Mouse (Mus musculus) kidney, embryonic 16.5 days (tissue): ENCODE results near the gene Cxcl9. TPM values are rescaled to one million over a fixed set of nuclear protein-coding genes. Genes with fewer than 3 reads are reported as not detected.
A peak's percentile ranks its signal among the peaks of the same experiment; 100 is the strongest.
"Not testable (repeated sequence)": the region's sequence is repeated elsewhere in the genome, so short reads cannot be mapped to it uniquely, and the experiment has no call there.

Experiments used
- ATAC-seq: fragments of 200-750 bp; cut with Nextera tagmentation; 2 replicates; pipeline ENCODE4 v1.8.0; 2017; ENCODE audit warnings: moderate TSS enrichment; ENCODE audit not compliant: low FRiP score, low TSS enrichment
- H3K27ac ChIP-seq: fragments of 300-500 bp; sonication (generic); 2 replicates; pipeline ENCODE4 v1.5.1; 2014; ENCODE audit warnings: low read length
- H3K27me3 ChIP-seq: fragments of 300-500 bp; sonication (generic); 2 replicates; pipeline ENCODE4 v1.6.1; 2014; ENCODE audit warnings: low read length, control low read depth, mixed read lengths; ENCODE audit not compliant: insufficient read depth
- H3K36me3 ChIP-seq: fragments of 300-500 bp; sonication (generic); 2 replicates; pipeline ENCODE4 v1.6.1; 2014; ENCODE audit warnings: low read length, control low read depth, mixed read lengths; ENCODE audit not compliant: insufficient read depth
- H3K4me1 ChIP-seq: fragments of 300-500 bp; sonication (generic); 2 replicates; pipeline ENCODE4 v1.6.1; 2014; ENCODE audit warnings: low read length, control low read depth, mixed read lengths; ENCODE audit not compliant: insufficient read depth
- H3K4me2 ChIP-seq: fragments of 300-500 bp; sonication (generic); replicated peaks from 2 replicates; pipeline ENCODE4 v1.6.1; 2014; ENCODE audit warnings: low read depth, low read length
- H3K4me3 ChIP-seq: fragments of 300-500 bp; sonication (generic); 2 replicates; pipeline ENCODE4 v1.5.1; 2014; ENCODE audit warnings: mild to moderate bottlenecking, low read length
- H3K9ac ChIP-seq: fragments of 300-500 bp; sonication (generic); replicated peaks from 2 replicates; pipeline ENCODE4 v1.6.1; 2014; ENCODE audit warnings: low read length
- H3K9me3 ChIP-seq: fragments of 300-500 bp; sonication (generic); 2 replicates; pipeline ENCODE4 v1.6.1; 2016; ENCODE audit warnings: low read length, control low read depth
- WGBS: fragments of 180-500 bp; shearing (Covaris S2); extraction: QIAGEN DNeasy Blood & Tissue Kit; methylation state at CpG from one replicate; pipeline ENCODE4 v1.1.7; 2014; 5-methylcytosine and 5-hydroxymethylcytosine counted together
- polyA plus RNA-seq: library from polyadenylated mRNA; unstranded; fragments of >200 nt; fragmentation: Nextera tagmentation; extraction: Ambion mirVana; gene quantifications from 2 replicates; pipeline ENCODE4 v1.2.1, GENCODE M21; 2015

Gene Cxcl9
- polyA plus RNA-seq, 1 experiment from 2014 or later = not detected

DNA sequence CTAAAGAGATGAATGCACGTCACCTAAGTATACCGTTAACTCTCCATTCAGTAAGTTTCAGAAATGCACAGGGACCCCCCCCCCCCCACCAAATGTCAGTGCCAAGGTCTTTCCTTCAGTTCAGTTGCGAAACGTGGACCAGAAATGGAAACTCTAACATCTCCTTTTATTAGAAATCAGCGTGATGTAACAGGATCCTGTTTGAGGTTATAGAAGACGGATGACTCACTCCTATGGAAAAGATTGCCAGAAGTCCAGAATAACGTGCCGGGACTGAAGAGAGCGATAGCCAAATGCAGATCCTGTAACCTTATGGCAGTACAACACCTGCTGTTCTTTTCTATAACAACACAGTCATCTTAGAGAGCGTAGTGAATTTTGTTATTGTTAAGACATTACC, 40.5 kb upstream of the Cxcl9 start:
- Histone ChIP-seq H3K27ac (peak overlapping the region; percentile 53; the same call in 1 of the 2 replicates), H3K36me3 (no peaks in the 10 kb centered on the region), H3K4me1 (peaks cover 10% of the 10 kb centered on the region; the same call in 1 of the 2 replicates), H3K9ac (no peak overlapping the region), H3K9me3 (no peaks in the 10 kb centered on the region), H3K27me3 (no peaks in the 10 kb centered on the region), H3K4me2 (no peak overlapping the region), H3K4me3 (no peak overlapping the region)
- no peak for ATAC-seq
- WGBS = 67% methylated on average over 10 of the region's 10 CpGs

DNA sequence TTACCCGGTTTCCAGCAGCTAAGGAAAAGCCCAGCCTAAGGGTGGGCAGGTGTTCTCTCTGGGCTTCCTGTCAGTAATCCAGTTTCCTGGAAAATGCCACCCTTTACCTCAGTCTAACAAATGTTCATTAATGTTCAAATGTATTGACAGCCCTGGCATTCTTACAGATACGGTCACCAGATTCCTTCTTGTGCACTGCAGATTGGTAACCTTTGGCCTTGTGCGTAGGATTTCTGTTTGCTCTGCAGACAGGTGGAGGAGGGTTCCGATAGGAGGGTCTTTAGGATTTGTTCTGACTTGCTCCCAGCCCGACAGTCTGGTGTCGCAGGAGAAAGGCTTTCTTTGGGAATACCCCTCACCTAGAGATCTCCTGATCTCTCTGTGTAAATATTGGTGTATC, 38.7 kb upstream of the Cxcl9 start:
- no peak overlapping the region for H3K9ac ChIP-seq
- 0 out of 2 replicates have a peak, but pooled peaks cover 5% of the 10 kb centered on the region for H3K4me1 ChIP-seq
- no peak overlapping the region for H3K27ac ChIP-seq
- no peaks in the 10 kb centered on the region for H3K36me3 ChIP-seq
- no peak for ATAC-seq
- H3K9me3 ChIP-seq = no peaks in the 10 kb centered on the region
- 45% methylated on average over 6 of the region's 6 CpGs for WGBS
- no peak overlapping the region for H3K4me2 ChIP-seq
- H3K4me3 ChIP-seq = no peak overlapping the region
- H3K27me3 ChIP-seq = no peaks in the 10 kb centered on the region

DNA sequence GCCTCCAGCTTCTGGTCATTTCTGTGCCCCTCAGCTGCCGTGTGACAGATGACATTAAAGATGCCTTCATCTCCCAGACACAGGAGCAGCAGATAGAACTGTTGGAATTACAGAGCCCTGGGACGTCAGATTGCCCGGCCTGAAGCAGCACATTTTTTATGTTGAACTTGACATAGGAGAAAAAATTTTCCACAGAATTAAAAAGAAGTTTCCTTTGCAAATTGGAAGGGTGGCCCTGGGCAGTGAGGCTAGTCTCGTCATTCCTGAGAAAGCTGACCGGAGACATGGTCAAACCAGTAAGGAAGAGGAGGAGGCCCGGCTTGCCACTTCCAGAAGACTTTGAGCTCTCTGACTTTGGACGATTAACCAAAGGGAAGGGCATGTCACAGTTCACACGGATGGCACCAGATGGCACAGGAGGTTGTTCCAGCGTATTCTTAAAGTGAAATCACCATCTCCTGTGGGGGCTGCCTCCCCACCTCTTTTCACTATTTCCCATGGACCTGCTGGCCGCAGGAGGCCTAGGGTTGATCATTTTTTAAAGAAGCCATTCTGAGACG, 37.3 kb upstream of the Cxcl9 start:
- Histone ChIP-seq H3K36me3 (no peaks in the 10 kb centered on the region), H3K4me3 (no peak overlapping the region), H3K4me2 (no peak overlapping the region), H3K27ac (no peak overlapping the region), H3K9ac (no peak overlapping the region), H3K4me1 (no peaks in the 10 kb centered on the region), H3K27me3 (no peaks in the 10 kb centered on the region), H3K9me3 (no peaks in the 10 kb centered on the region)
- 74% methylated on average over 11 of the region's 11 CpGs for WGBS
- ATAC-seq = no peak

DNA sequence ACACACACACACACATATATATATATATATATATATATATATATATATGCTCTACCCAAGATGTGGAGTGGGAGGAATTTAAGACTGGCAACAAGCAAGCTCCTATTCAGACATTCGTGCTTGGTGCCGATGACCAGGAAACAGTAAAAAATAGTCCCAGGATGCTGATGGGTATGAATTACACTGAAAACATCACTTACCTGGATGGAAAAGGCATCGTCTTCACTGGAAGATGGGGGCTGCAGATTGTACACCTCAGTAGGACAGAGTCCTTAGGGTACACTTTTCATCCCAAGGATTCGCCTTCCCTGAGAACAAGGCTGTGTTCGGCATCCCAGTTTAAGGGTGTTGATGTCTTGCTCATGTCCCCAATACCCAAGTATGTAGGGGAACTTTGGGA, 36.1 kb upstream of the Cxcl9 start:
- Histone ChIP-seq H3K9ac (no peak overlapping the region), H3K27ac (no peak overlapping the region), H3K27me3 (no peaks in the 10 kb centered on the region), H3K9me3 (no peaks in the 10 kb centered on the region), H3K36me3 (no peaks in the 10 kb centered on the region), H3K4me2 (no peak overlapping the region), H3K4me1 (no peaks in the 10 kb centered on the region), H3K4me3 (no peak overlapping the region)
- no peak for ATAC-seq
- WGBS = 93% methylated on average over 5 of the region's 5 CpGs

DNA sequence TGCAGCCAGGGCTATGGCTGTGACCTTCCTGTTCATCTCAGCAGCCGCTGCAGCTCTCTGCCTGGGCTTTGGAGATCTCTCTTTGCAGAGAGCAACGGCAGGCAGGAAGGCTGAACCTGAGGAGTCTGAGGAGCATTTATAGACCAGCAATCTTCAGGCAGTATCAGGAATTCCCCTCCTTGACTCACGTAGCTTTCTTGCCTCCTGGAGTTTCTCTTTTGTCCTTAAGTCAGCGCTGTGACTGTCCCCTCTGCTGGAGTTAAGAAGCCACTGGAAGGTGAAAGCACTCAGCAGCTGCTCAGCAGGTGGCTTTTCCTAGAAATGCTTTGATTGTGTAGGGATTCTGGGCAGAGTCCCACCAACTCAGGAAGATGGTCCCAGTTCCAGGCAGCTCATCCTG, 35.3 kb upstream of the Cxcl9 start:
- Histone ChIP-seq H3K9me3 (no peaks in the 10 kb centered on the region), H3K36me3 (no peaks in the 10 kb centered on the region), H3K27ac (no peak overlapping the region), H3K9ac (no peak overlapping the region), H3K4me2 (no peak overlapping the region), H3K4me1 (no peaks in the 10 kb centered on the region), H3K4me3 (no peak overlapping the region), H3K27me3 (no peaks in the 10 kb centered on the region)
- 11% methylated on average over 4 of the region's 4 CpGs for WGBS
- ATAC-seq = no peak

DNA sequence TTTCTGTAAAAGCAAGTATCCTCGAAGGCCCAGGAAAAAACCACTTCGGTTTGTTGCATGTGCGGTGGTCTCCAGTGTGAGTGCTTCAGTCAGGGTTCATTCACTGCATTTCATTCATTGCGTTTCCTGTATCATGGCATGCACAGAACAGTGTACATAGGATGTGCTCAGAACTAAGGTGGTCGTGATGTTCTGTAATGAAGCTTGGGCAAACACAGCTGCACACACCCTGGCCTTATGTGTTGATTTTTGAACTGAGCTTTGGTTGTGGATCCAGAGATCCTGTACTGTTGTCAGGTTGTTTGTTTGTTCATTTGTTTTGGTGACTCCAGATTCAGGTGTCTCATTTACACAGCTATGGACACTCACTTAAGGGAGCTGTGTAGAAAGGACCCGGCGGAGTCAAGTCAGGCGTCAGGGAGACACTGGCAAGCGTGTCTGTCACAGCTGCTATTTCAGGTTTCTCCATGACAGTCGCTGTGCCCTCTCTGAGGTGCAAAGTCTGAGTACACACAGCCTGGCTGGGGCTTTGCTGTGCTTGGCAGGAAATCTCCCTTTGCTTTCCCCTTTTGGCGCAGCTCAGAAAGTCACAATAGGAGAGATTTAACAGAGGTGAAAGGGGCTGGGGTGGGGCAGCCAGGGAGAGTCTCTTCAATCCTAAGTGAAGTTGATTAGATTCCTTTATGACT, 31.0 kb upstream of the Cxcl9 start:
- no peak overlapping the region for H3K9ac ChIP-seq
- no peaks in the 10 kb centered on the region for H3K27me3 ChIP-seq
- no peaks in the 10 kb centered on the region for H3K9me3 ChIP-seq
- no peak; the same call in 1 of the 2 replicates for ATAC-seq
- H3K36me3 ChIP-seq = no peaks in the 10 kb centered on the region
- H3K4me1 ChIP-seq = no peaks in the 10 kb centered on the region
- H3K4me3 ChIP-seq = no peak overlapping the region
- H3K4me2 ChIP-seq = no peak overlapping the region
- WGBS = 77% methylated on average over 11 of the region's 11 CpGs
- no peak overlapping the region for H3K27ac ChIP-seq

DNA sequence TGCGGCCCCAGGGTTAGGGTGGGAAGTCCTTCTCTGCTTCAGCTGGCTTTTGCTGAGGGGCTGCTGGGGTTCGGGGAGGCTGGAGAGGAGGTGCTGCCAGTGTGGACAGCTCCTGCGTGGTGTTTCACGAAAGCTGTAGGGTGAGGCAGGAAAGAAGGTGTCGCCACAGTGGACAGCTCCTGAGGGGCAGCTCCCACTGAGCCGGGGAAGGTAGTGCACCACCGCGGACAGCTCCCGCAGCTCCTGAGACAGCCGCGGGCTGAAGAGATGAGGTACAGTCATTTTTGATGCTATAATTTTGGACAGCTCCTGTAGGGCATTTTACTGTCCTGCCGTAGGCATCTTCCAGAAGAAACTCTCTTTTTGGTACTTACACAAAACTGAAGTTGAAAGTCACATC, 30.2 kb upstream of the Cxcl9 start:
- no peak overlapping the region for H3K27ac ChIP-seq
- no peak overlapping the region for H3K4me3 ChIP-seq
- no peak overlapping the region for H3K9ac ChIP-seq
- no peak overlapping the region for H3K4me2 ChIP-seq
- H3K4me1 ChIP-seq = 0 out of 2 replicates have a peak, but pooled peaks cover 2% of the 10 kb centered on the region
- H3K9me3 ChIP-seq = no peaks in the 10 kb centered on the region
- peak; percentile 86 for ATAC-seq
- H3K27me3 ChIP-seq = no peaks in the 10 kb centered on the region
- WGBS = 27% methylated on average over 12 of the region's 12 CpGs
- H3K36me3 ChIP-seq = no peaks in the 10 kb centered on the region

DNA sequence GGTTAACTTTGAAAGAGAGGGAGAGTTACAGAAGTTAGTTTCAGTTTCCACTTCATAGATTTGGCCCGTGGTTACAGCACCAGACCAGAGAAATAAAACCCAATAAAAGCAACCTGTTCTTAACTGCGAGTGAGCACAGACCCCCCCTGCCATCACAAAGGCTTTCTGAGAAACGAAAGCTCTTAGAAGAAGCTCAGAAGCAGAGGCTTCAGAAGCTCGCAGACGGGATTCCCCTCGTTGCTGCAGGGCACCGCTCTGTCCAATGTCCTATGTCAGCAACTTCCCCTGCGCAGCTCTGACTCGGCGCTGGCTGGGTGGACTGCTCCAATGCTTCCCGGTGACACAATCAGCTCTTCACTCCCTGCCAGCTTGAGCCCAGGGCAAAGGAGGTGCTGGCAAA, 25.6 kb upstream of the Cxcl9 start:
- H3K27me3 ChIP-seq = 0 out of 2 replicates have a peak, but pooled peaks cover under 1% of the 10 kb centered on the region
- H3K4me3 ChIP-seq = peak overlapping the region; percentile 32
- H3K27ac ChIP-seq = no peak overlapping the region
- H3K9ac ChIP-seq = no peak overlapping the region; the same call in 1 of the 2 replicates
- ATAC-seq = no peak
- peaks cover 9% of the 10 kb centered on the region for H3K4me1 ChIP-seq
- H3K4me2 ChIP-seq = peak overlapping the region; percentile 17; the same call in 1 of the 2 replicates
- H3K9me3 ChIP-seq = no peaks in the 10 kb centered on the region
- 39% methylated on average over 11 of the region's 11 CpGs for WGBS
- no peaks in the 10 kb centered on the region for H3K36me3 ChIP-seq

DNA sequence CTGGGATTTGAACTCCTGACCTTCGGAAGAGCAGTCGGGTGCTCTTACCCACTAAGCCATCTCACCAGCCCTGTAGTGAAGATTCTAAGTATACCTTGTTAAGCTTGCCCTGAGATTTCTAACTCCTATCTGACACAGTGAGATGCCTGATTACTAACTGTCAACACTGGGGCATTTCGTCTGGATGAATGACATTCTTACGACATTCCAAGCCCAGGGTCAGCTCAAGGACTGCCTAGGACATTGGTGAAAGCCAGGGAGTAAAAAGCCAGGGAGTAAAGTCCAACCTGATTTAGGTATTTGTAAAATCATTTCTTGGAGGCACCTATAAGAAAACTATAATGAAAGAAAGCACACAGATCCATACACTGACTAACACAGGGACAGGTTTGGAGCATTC, 24.8 kb upstream of the Cxcl9 start:
- H3K4me3 ChIP-seq, H3K9me3 ChIP-seq, H3K27me3 ChIP-seq, H3K4me2 ChIP-seq, H3K9ac ChIP-seq, H3K36me3 ChIP-seq, H3K27ac ChIP-seq, ATAC-seq: not testable (repeated sequence)
- WGBS = 68% methylated on average over 4 of the region's 4 CpGs
- H3K4me1 ChIP-seq = peaks cover 16% of the 10 kb centered on the region

DNA sequence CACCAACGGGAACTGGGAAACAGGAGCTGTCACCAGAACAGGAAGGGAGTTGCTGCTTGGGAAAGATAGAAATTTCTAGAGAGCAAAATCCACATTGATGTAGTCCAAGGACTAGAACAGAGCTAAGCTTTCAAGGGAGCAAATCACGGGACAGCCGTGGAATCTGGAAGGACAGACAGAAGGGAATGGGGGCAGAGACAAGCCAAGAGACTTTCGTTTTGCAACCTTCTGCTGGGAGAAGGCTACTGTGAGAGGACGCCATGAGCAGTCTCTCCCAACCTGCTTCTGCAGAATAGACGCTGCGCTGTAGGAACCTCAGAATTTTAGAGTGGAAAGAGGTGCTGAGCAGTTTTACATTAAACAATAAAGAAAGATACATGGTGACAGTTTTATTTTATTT, 21.9 kb upstream of the Cxcl9 start:
- no peak for ATAC-seq
- Histone ChIP-seq H3K4me3 (no peak overlapping the region), H3K27me3 (0 out of 2 replicates have a peak, but pooled peaks cover 4% of the 10 kb centered on the region), H3K9me3 (no peaks in the 10 kb centered on the region), H3K4me2 (no peak overlapping the region), H3K4me1 (peaks cover 16% of the 10 kb centered on the region), H3K27ac (no peak overlapping the region), H3K9ac (no peak overlapping the region), H3K36me3 (no peaks in the 10 kb centered on the region)
- WGBS = 71% methylated on average over 7 of the region's 7 CpGs
